Comparison of ENCODE assay signal across 21 mouse cellular contexts in genomic region chr4:83040780-83041179, GRCm38 (mm10). TPM values are rescaled to one million over a fixed set of nuclear protein-coding genes. Genes with fewer than 3 reads are reported as not detected.
DNase-seq lines count a peak whose midpoint lies in the region; ATAC-seq lines count a peak whose summit lies in the region.
"Had no signal": no experiment of that assay in that cellular context is flagged by ENCODE, and none has a peak within 500 bp of the region (broad histone marks: within the 10 kb centered on the region; RNA-seq: fewer than 3 reads in every experiment).

No protein-coding gene starts in this region.

- H3K9me3 ChIP-seq in kidney, embryonic 15.5 days (replicated peaks) = no peaks in the 10 kb centered on the region
- no peaks in the 10 kb centered on the region for H3K9me3 ChIP-seq in embryonic facial prominence, embryonic 14.5 days (ENCODE audit: control insufficient read depth, low read length)
- no peaks in the 10 kb centered on the region for H3K9me3 ChIP-seq in limb, embryonic 15.5 days
- H3K9me3 ChIP-seq in forebrain, embryonic 11.5 days (ENCODE audit: control insufficient read depth, low read length) = no peaks in the 10 kb centered on the region
- H3K9me3 ChIP-seq: forebrain, embryonic 12.5 days; heart, embryonic 12.5 days; hindbrain, embryonic 13.5 days; liver, embryonic 15.5 days; neural tube, embryonic 12.5 days had no signal

- H3K4me3 ChIP-seq in kidney, embryonic 15.5 days (replicated peaks) = no peak overlapping the region
- no peak overlapping the region for H3K4me3 ChIP-seq in embryonic facial prominence, embryonic 14.5 days (ENCODE audit: low read depth, low read length)
- no peak overlapping the region for H3K4me3 ChIP-seq in limb, embryonic 15.5 days
- H3K4me3 ChIP-seq in forebrain, embryonic 11.5 days (ENCODE audit: low read depth, low read length) = no peak overlapping the region
- H3K4me3 ChIP-seq: forebrain, embryonic 12.5 days; heart, embryonic 12.5 days; hindbrain, embryonic 13.5 days; liver, embryonic 15.5 days; neural tube, embryonic 12.5 days had no signal

- 48% methylated on average over 3 of the region's 3 CpGs for WGBS in kidney, embryonic 15.5 days
- WGBS in embryonic facial prominence, embryonic 14.5 days = 35% methylated on average over 3 of the region's 3 CpGs
- 40% methylated on average over 3 of the region's 3 CpGs for WGBS in limb, embryonic 15.5 days
- 43% methylated on average over 3 of the region's 3 CpGs for WGBS in forebrain, embryonic 11.5 days

- DNase-seq in kidney, postnatal 4 days = no peak
- DNase-seq in embryo, embryonic 11 days = peak; percentile 69
- DNase-seq in embryonic facial prominence, embryonic 14.5 days (ENCODE audit: low spot score) = peak; percentile 86
- DNase-seq in forebrain, embryonic 11.5 days (ENCODE audit: low spot score) = no peak
- DNase-seq: adrenal gland, postnatal 25 days; cerebellum, adult 11 months; cerebellum, postnatal 10 days; kidney, adult 2 months; left cerebral cortex, postnatal 4 days; lung, postnatal 10 days; spleen, adult 18-20 months; thymus, postnatal 4 days had no signal

- H3K4me2 ChIP-seq in kidney, embryonic 15.5 days = no peak overlapping the region
- no peak overlapping the region for H3K4me2 ChIP-seq in embryonic facial prominence, embryonic 14.5 days (ENCODE audit: low read depth, low read length)
- no peak overlapping the region for H3K4me2 ChIP-seq in limb, embryonic 15.5 days
- H3K4me2 ChIP-seq in forebrain, embryonic 11.5 days (ENCODE audit: low read depth, low read length, severe bottlenecking) = no peak overlapping the region
- H3K4me2 ChIP-seq: forebrain, embryonic 12.5 days; heart, embryonic 12.5 days; hindbrain, embryonic 13.5 days; liver, embryonic 15.5 days; neural tube, embryonic 12.5 days had no signal

- H3K4me1 ChIP-seq in kidney, embryonic 15.5 days = peaks cover 16% of the 10 kb centered on the region
- H3K4me1 ChIP-seq in embryonic facial prominence, embryonic 14.5 days (ENCODE audit: control insufficient read depth, insufficient read depth, low read length) = peaks cover 11% of the 10 kb centered on the region
- H3K4me1 ChIP-seq in limb, embryonic 15.5 days = peaks cover 6% of the 10 kb centered on the region
- H3K4me1 ChIP-seq in forebrain, embryonic 11.5 days (replicated peaks; ENCODE audit: control insufficient read depth, insufficient read depth, low read length) = 0 out of 2 replicates have a peak, but pooled peaks cover 2% of the 10 kb centered on the region
- H3K4me1 ChIP-seq: liver, embryonic 15.5 days had no signal

- no peak overlapping the region for H3K9ac ChIP-seq in kidney, embryonic 15.5 days
- no peak overlapping the region for H3K9ac ChIP-seq in embryonic facial prominence, embryonic 14.5 days (ENCODE audit: low read depth, low read length)
- no peak overlapping the region for H3K9ac ChIP-seq in limb, embryonic 15.5 days
- H3K9ac ChIP-seq in forebrain, embryonic 11.5 days (ENCODE audit: low read length) = no peak overlapping the region
- H3K9ac ChIP-seq: forebrain, embryonic 12.5 days; heart, embryonic 12.5 days; hindbrain, embryonic 13.5 days; liver, embryonic 15.5 days; neural tube, embryonic 12.5 days had no signal

- peaks cover 21% of the 10 kb centered on the region for H3K36me3 ChIP-seq in kidney, embryonic 15.5 days
- H3K36me3 ChIP-seq in embryonic facial prominence, embryonic 14.5 days (ENCODE audit: control insufficient read depth, insufficient read depth, low read length) = 0 out of 2 replicates have a peak, but pooled peaks cover 5% of the 10 kb centered on the region
- no peaks in the 10 kb centered on the region for H3K36me3 ChIP-seq in limb, embryonic 15.5 days
- H3K36me3 ChIP-seq in forebrain, embryonic 11.5 days (ENCODE audit: control insufficient read depth, insufficient read depth, low read length) = no peaks in the 10 kb centered on the region
- H3K36me3 ChIP-seq: forebrain, embryonic 12.5 days; hindbrain, embryonic 13.5 days; liver, embryonic 15.5 days; neural tube, embryonic 12.5 days had no signal

- ATAC-seq in kidney, embryonic 15.5 days (replicated peaks; ENCODE audit: low FRiP score) = peak; percentile 73
- peak; percentile 91 for ATAC-seq in embryonic facial prominence, embryonic 14.5 days (ENCODE audit: low read depth)
- ATAC-seq in limb, embryonic 15.5 days (ENCODE audit: insufficient number of reproducible peaks, low FRiP score, low TSS enrichment, low read depth) = peak; percentile 58; the same call in 1 of the 2 replicates
- ATAC-seq in forebrain, embryonic 11.5 days (replicated peaks; ENCODE audit: low FRiP score) = no peak
- no peak for ATAC-seq in CD4-positive, CD25-positive, alpha-beta regulatory T cell, adult 4 months
- ATAC-seq: inflammation-experienced regulatory T-cells, adult 6 months had no signal

- H3K27me3 ChIP-seq in kidney, embryonic 15.5 days = no peaks in the 10 kb centered on the region
- no peaks in the 10 kb centered on the region for H3K27me3 ChIP-seq in embryonic facial prominence, embryonic 14.5 days (replicated peaks; ENCODE audit: control insufficient read depth, insufficient read depth, low read length)
- H3K27me3 ChIP-seq in limb, embryonic 15.5 days = no peaks in the 10 kb centered on the region
- no peaks in the 10 kb centered on the region; the same call in 1 of the 2 replicates for H3K27me3 ChIP-seq in forebrain, embryonic 11.5 days (ENCODE audit: control insufficient read depth, insufficient read depth, low read length)
- H3K27me3 ChIP-seq: forebrain, embryonic 12.5 days; heart, embryonic 12.5 days; hindbrain, embryonic 13.5 days; liver, embryonic 15.5 days; neural tube, embryonic 12.5 days had no signal

- no peak overlapping the region for H3K27ac ChIP-seq in kidney, embryonic 15.5 days
- H3K27ac ChIP-seq in embryonic facial prominence, embryonic 14.5 days (replicated peaks; ENCODE audit: low read depth, low read length) = no peak overlapping the region
- no peak overlapping the region for H3K27ac ChIP-seq in limb, embryonic 15.5 days
- no peak overlapping the region for H3K27ac ChIP-seq in forebrain, embryonic 11.5 days (ENCODE audit: low read depth, low read length)
- H3K27ac ChIP-seq: forebrain, embryonic 12.5 days; hindbrain, embryonic 13.5 days; liver, embryonic 15.5 days; neural tube, embryonic 12.5 days had no signal

RNA-seq across cellular contexts. Expression of gene Frem1, which starts 11.4 kb away (rescaled TPM):
- 23.9 and 24.3 TPM in 2 replicates for polyA plus RNA-seq in kidney, embryonic 15.5 days (2015; fragmentation: Nextera tagmentation; extraction: Ambion mirVana)
- 16.0 and 17.0 TPM in 2 replicates for polyA plus RNA-seq in embryonic facial prominence, embryonic 14.5 days (2014; fragmentation: Nextera tagmentation; extraction: Ambion mirVana)
- 8.5 and 10.0 TPM in 2 replicates for polyA plus RNA-seq in limb, embryonic 15.5 days (2015; fragmentation: Nextera tagmentation; extraction: Ambion mirVana)
- 5.0 and 5.5 TPM in 2 replicates for polyA plus RNA-seq in forebrain, embryonic 11.5 days (2014; fragmentation: Nextera tagmentation; extraction: Ambion mirVana)
- not detected for polyA plus RNA-seq in CD4-positive, CD25-positive, alpha-beta regulatory T cell, adult 4 months (2017; shearing (Covaris generic))
- polyA plus RNA-seq: inflammation-experienced regulatory T-cells, adult 6 months had no signal

Comparison
In these comparisons a context has a peak if more than half of its experiments do, and no peak if none do; other contexts are left out.
1. ATAC-seq: peak in kidney, embryonic 15.5 days (single experiment), embryonic facial prominence, embryonic 14.5 days (single experiment) and limb, embryonic 15.5 days (single experiment); none in forebrain, embryonic 11.5 days (single experiment) and CD4-positive, CD25-positive, alpha-beta regulatory T cell, adult 4 months (single experiment).
2. DNase-seq: peak in embryo, embryonic 11 days (single experiment) and embryonic facial prominence, embryonic 14.5 days (single experiment); none in kidney, postnatal 4 days (0 of 2) and forebrain, embryonic 11.5 days (single experiment).